Mouse (Mus musculus) CD8-positive naive resting alpha-beta T cell, adult 2 months (primary cell): Measurements from ENCODE around the gene Ush2a.

ENCODE experiments used
- DNase-seq, 2 experiments: peaks; one replicate each; pipeline ENCODE4 v3.0.0; 2022; ENCODE audit warnings: low read depth in 2 of 2, low spot score in 2 of 2

Ush2a gene

GRCm38 (mm10) chr1:188261903-188262682, at the start of gene Ush2a:
Ush2a (plus strand) TSS chr1:188262023.
- DNase-seq = no peak

- no peak for DNase-seq
Measured at GRCm38 (mm10) chr1:188214885-188215611, 46.8 kb upstream of the Ush2a start.

- no peak for DNase-seq
Measured at GRCm38 (mm10) chr1:188221226-188221792, 40.5 kb upstream of the Ush2a start.

- no peak for DNase-seq
Measured at GRCm38 (mm10) chr1:188233036-188233724, 28.6 kb upstream of the Ush2a start.

GRCm38 (mm10) chr1:188238636-188239035, 23.2 kb upstream of the Ush2a start:
- DNase-seq = no peak

GRCm38 (mm10) chr1:188241766-188242165, 20.1 kb upstream of the Ush2a start:
- no peak for DNase-seq

- DNase-seq = no peak
Measured at GRCm38 (mm10) chr1:188257500-188257899, 4.3 kb upstream of the Ush2a start.

GRCm38 (mm10) chr1:188260259-188261107, 1.3 kb upstream of the Ush2a start:
- no peak for DNase-seq

GRCm38 (mm10) chr1:188267127-188267722, 5.4 kb downstream of the Ush2a start:
- DNase-seq = no peak

GRCm38 (mm10) chr1:188269071-188269470, 7.2 kb downstream of the Ush2a start:
- no peak for DNase-seq

GRCm38 (mm10) chr1:188313303-188313702, 51.5 kb downstream of the Ush2a start:
- DNase-seq = no peak

GRCm38 (mm10) chr1:188316574-188316973, 54.8 kb downstream of the Ush2a start:
- no peak for DNase-seq

GRCm38 (mm10) chr1:188320204-188320603, 58.4 kb downstream of the Ush2a start:
- DNase-seq = no peak

GRCm38 (mm10) chr1:188321534-188321933, 59.7 kb downstream of the Ush2a start:
- DNase-seq = no peak

- DNase-seq = no peak
Measured at GRCm38 (mm10) chr1:188330406-188330805, 68.6 kb downstream of the Ush2a start.

- no peak for DNase-seq
Measured at GRCm38 (mm10) chr1:188333936-188334335, 72.1 kb downstream of the Ush2a start.

GRCm38 (mm10) chr1:188347762-188348161, 85.9 kb downstream of the Ush2a start:
- no peak for DNase-seq

- DNase-seq = no peak
Measured at GRCm38 (mm10) chr1:188354726-188355125, 92.9 kb downstream of the Ush2a start.

- DNase-seq = no peak
Measured at GRCm38 (mm10) chr1:188363548-188363947, 101.7 kb downstream of the Ush2a start.

- no peak for DNase-seq
Measured at GRCm38 (mm10) chr1:188385180-188385579, 123.4 kb downstream of the Ush2a start.
